ENCODE assay signal across 8 mouse cellular contexts in genomic region chr6:108667599-108668021, GRCm38 (mm10). TPM values are rescaled to one million over a fixed set of nuclear protein-coding genes. Genes with fewer than 3 reads are reported as not detected.
DNase-seq lines count a peak whose midpoint lies in the region; ATAC-seq and TF ChIP-seq lines count a peak whose summit lies in the region.

No protein-coding gene starts in this region.

- H3K27me3 ChIP-seq in forebrain, embryonic 15.5 days, result no peaks in the 10 kb centered on the region
- H3K27me3 ChIP-seq in intestine, postnatal 0 days (replicated peaks; ENCODE audit: control insufficient read depth, insufficient read depth, low read length), result no peaks in the 10 kb centered on the region
- no peaks in the 10 kb centered on the region; the same call in 1 of the 2 replicates for H3K27me3 ChIP-seq in midbrain, embryonic 16.5 days (ENCODE audit: control insufficient read depth, insufficient read depth, low read depth, low read length)

- DNase-seq in retina, postnatal 1 day, result peak; percentile 27
- no peak for DNase-seq in retina, embryonic 14.5 days (ENCODE audit: low spot score)
- DNase-seq in adipocyte (ENCODE audit: low spot score), result no peak
- no peak for DNase-seq in left cerebral cortex, adult 11 months (ENCODE audit: low spot score)
- no peak for DNase-seq in adrenal gland, adult 18-20 months (ENCODE audit: low spot score in 2 of 2)

- peak; percentile 31 for ATAC-seq in forebrain, embryonic 15.5 days (replicated peaks)
- peak; percentile 4 for ATAC-seq in intestine, postnatal 0 days
- ATAC-seq in midbrain, embryonic 16.5 days, result peak; percentile 50; the same call in 1 of the 2 replicates

- no peak overlapping the region for H3K4me3 ChIP-seq in forebrain, embryonic 15.5 days
- no peak overlapping the region for H3K4me3 ChIP-seq in intestine, postnatal 0 days (ENCODE audit: low read depth, low read length)
- H3K4me3 ChIP-seq in midbrain, embryonic 16.5 days (ENCODE audit: low read depth, low read length), result no peak overlapping the region

- peak overlapping the region; percentile 63 for H3K27ac ChIP-seq in forebrain, embryonic 15.5 days (replicated peaks)
- peak overlapping the region; percentile 80 for H3K27ac ChIP-seq in intestine, postnatal 0 days (ENCODE audit: low read depth, low read length)
- peak overlapping the region; percentile 48 for H3K27ac ChIP-seq in midbrain, embryonic 16.5 days (ENCODE audit: low read length)

- no peak for TF ChIP-seq CTCF in intestine, postnatal 0 days (IDR thresholded peaks at IDR 0.05; ENCODE audit: low read depth)

- H3K9ac ChIP-seq in forebrain, embryonic 15.5 days (replicated peaks), result peak overlapping the region; percentile 49; the same call in 1 of the 2 replicates
- peak overlapping the region; percentile 32; the same call in 1 of the 2 replicates for H3K9ac ChIP-seq in intestine, postnatal 0 days (ENCODE audit: low read depth, low read length)
- no peak overlapping the region for H3K9ac ChIP-seq in midbrain, embryonic 16.5 days (ENCODE audit: low read depth, low read length)

- H3K4me2 ChIP-seq in forebrain, embryonic 15.5 days (replicated peaks), result peak overlapping the region; percentile 60; the same call in 1 of the 2 replicates
- H3K4me2 ChIP-seq in intestine, postnatal 0 days (replicated peaks; ENCODE audit: low read depth), result peak overlapping the region; percentile 50
- H3K4me2 ChIP-seq in midbrain, embryonic 16.5 days (ENCODE audit: low read length), result no peak overlapping the region

- 16% methylated on average over 6 of the region's 6 CpGs for WGBS in forebrain, embryonic 15.5 days
- WGBS in intestine, postnatal 0 days, result 23% methylated on average over 6 of the region's 6 CpGs
- WGBS in midbrain, embryonic 16.5 days, result 19% methylated on average over 6 of the region's 6 CpGs

- no peaks in the 10 kb centered on the region for H3K36me3 ChIP-seq in forebrain, embryonic 15.5 days
- peaks cover 26% of the 10 kb centered on the region for H3K36me3 ChIP-seq in intestine, postnatal 0 days (ENCODE audit: control insufficient read depth, insufficient read depth)
- H3K36me3 ChIP-seq in midbrain, embryonic 16.5 days (ENCODE audit: control insufficient read depth, insufficient read depth, low read length), result peaks cover 3% of the 10 kb centered on the region; the same call in 1 of the 2 replicates

- no peaks in the 10 kb centered on the region for H3K9me3 ChIP-seq in forebrain, embryonic 15.5 days
- H3K9me3 ChIP-seq in intestine, postnatal 0 days (ENCODE audit: control insufficient read depth), result no peaks in the 10 kb centered on the region
- H3K9me3 ChIP-seq in midbrain, embryonic 16.5 days (replicated peaks; ENCODE audit: control insufficient read depth, low read length, poor library complexity, severe bottlenecking), result no peaks in the 10 kb centered on the region

- peaks cover 26% of the 10 kb centered on the region for H3K4me1 ChIP-seq in forebrain, embryonic 15.5 days
- H3K4me1 ChIP-seq in intestine, postnatal 0 days (replicated peaks; ENCODE audit: control insufficient read depth, insufficient read depth, low read length), result peaks cover 6% of the 10 kb centered on the region; the same call in 1 of the 2 replicates
- peaks cover 10% of the 10 kb centered on the region; the same call in 1 of the 2 replicates for H3K4me1 ChIP-seq in midbrain, embryonic 16.5 days (ENCODE audit: control insufficient read depth, insufficient read depth, low read length)

RNA-seq across cellular contexts. Expression of gene Bhlhe40, which starts 7.2 kb away (rescaled TPM):
- 6.4 and 7.1 TPM in 2 replicates for polyA plus RNA-seq in forebrain, embryonic 15.5 days (2015; fragmentation: Nextera tagmentation; extraction: Ambion mirVana)
- 78.9 and 90.2 TPM in 2 replicates for polyA plus RNA-seq in intestine, postnatal 0 days (2015; fragmentation: Nextera tagmentation; extraction: Ambion mirVana)
- 6.6 and 7.8 TPM in 2 replicates for polyA plus RNA-seq in midbrain, embryonic 16.5 days (2015; fragmentation: Nextera tagmentation; extraction: Ambion mirVana)
- 10 to 100 TPM; 66.3 to 85.9 TPM for total RNA-seq in adrenal gland, adult 18-20 months (2021)
